Mouse (Mus musculus) limb, embryonic 15.5 days (tissue): Measurements from ENCODE around the gene Alad. TPM values are rescaled to one million over a fixed set of nuclear protein-coding genes. Genes with fewer than 3 reads are reported as not detected.

ENCODE experiments used
- ATAC-seq: fragments of 200-750 bp; cut with Nextera tagmentation; 2 replicates; pipeline ENCODE4 v1.8.0; 2017; ENCODE audit warnings: low read depth, moderate TSS enrichment; ENCODE audit not compliant: insufficient number of reproducible peaks, low FRiP score, low TSS enrichment
- H3K27ac ChIP-seq: fragments of 300-500 bp; sonication (generic); 2 replicates; pipeline ENCODE4 v1.5.1; 2015; ENCODE audit warnings: moderate library complexity, mild to moderate bottlenecking, inconsistent platforms
- H3K27me3 ChIP-seq: fragments of 300-500 bp; sonication (generic); 2 replicates; pipeline ENCODE4 v1.6.1; 2015; ENCODE audit warnings: inconsistent platforms
- H3K36me3 ChIP-seq: fragments of 300-500 bp; sonication (generic); 2 replicates; pipeline ENCODE4 v1.6.1; 2015; ENCODE audit warnings: inconsistent platforms
- H3K4me1 ChIP-seq: fragments of 300-500 bp; sonication (generic); 2 replicates; pipeline ENCODE4 v1.6.1; 2015; ENCODE audit warnings: inconsistent platforms
- H3K4me2 ChIP-seq: fragments of 300-500 bp; sonication (generic); 2 replicates; pipeline ENCODE4 v1.6.1; 2015; ENCODE audit warnings: mild to moderate bottlenecking, inconsistent platforms
- H3K4me3 ChIP-seq: fragments of 300-500 bp; sonication (generic); 2 replicates; pipeline ENCODE4 v1.5.1; 2015; ENCODE audit warnings: mild to moderate bottlenecking, inconsistent platforms
- H3K9ac ChIP-seq: fragments of 300-500 bp; sonication (generic); 2 replicates; pipeline ENCODE4 v1.6.1; 2015; ENCODE audit warnings: inconsistent platforms
- H3K9me3 ChIP-seq: fragments of 300-500 bp; sonication (generic); 2 replicates; pipeline ENCODE4 v1.6.1; 2016; ENCODE audit warnings: inconsistent platforms
- WGBS: fragments of 180-500 bp; shearing (Covaris S2); methylation state at CpG from one replicate; pipeline ENCODE4 v1.1.7; 2015; 5-methylcytosine and 5-hydroxymethylcytosine counted together
- polyA plus RNA-seq: library from polyadenylated mRNA; unstranded; fragments of >200 nt; fragmentation: Nextera tagmentation; extraction: Ambion mirVana; gene quantifications from 2 replicates; pipeline ENCODE4 v1.2.1, GENCODE M21; 2015

The Alad gene
- polyA plus RNA-seq, 1 experiment from 2014 or later, result 86.5 TPM

DNA sequence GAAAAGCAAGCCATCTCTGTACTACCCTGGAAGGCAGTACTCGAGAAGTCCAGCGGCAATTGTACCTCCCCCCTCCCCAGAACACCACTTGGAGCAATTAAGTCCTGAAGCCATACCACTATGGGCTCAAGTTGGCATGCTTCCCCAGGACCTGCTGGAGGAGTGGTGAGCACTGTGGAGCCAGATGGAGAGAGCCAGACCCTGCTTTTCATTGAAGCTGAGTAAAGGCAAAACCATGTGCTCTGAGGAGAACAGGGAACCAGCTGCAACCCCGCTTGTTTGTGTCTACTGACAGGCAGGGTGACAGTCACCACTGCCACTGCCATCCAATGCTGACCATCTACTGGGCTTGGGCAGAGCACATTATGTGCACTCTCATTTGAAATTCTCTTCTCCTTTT is 22.1 kb upstream of the Alad start:
- H3K4me2 ChIP-seq, result no peak overlapping the region
- H3K9ac ChIP-seq, result no peak overlapping the region
- H3K4me3 ChIP-seq, result no peak overlapping the region
- no peak for ATAC-seq
- WGBS, result 59% methylated on average over 3 of the region's 3 CpGs
- no peak overlapping the region for H3K27ac ChIP-seq
- H3K27me3 ChIP-seq, result no peaks in the 10 kb centered on the region
- H3K4me1 ChIP-seq, result no peaks in the 10 kb centered on the region
- no peaks in the 10 kb centered on the region for H3K36me3 ChIP-seq
- no peaks in the 10 kb centered on the region for H3K9me3 ChIP-seq

DNA sequence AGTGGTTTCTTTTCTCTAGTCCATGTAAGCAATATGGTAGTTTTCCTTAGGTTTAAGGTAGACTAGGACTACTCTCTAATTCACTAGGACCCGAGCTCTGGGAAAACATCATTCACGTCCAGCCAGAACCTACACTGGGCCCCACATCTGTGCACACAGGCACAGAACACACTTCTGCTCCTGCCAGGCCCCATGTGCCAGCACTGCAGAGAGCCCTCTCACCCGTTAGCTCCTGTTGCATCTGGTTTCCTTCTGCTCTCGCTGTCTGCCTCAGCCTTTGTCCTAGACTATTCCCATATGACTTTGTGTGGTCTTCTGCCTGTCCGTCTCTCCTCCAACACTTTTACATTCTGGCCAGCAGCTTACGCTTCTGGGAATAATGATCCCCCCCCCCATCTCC is 14.0 kb upstream of the Alad start:
- H3K4me3 ChIP-seq, result no peak overlapping the region
- H3K9ac ChIP-seq, result no peak overlapping the region
- 0 out of 2 replicates have a peak, but pooled peaks cover 3% of the 10 kb centered on the region for H3K9me3 ChIP-seq
- no peaks in the 10 kb centered on the region for H3K27me3 ChIP-seq
- 47% methylated on average over 6 of the region's 6 CpGs for WGBS
- peaks cover 7% of the 10 kb centered on the region for H3K4me1 ChIP-seq
- no peak overlapping the region for H3K27ac ChIP-seq
- no peak overlapping the region for H3K4me2 ChIP-seq
- no peak for ATAC-seq
- H3K36me3 ChIP-seq, result no peaks in the 10 kb centered on the region

DNA sequence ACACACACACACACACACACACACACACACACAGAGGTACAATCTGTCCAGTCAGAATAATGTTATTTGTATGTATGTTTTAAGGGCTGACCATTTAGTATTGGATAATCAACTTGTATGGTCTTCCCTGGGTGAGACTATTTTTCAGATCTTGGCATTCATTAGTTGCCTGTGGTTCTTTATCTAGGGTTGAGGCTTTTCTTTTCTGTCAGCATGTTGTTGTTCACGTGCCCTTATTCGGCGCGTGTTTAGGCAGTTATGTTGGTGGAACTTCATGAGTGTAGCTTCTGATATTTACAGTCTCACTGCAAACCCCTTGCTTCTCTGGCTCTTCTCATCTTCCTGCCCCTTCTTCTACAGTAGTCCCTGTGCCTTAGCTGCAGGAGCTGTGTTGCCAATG is 7.9 kb upstream of the Alad start:
- Histone ChIP-seq H3K4me1 (peaks cover 17% of the 10 kb centered on the region), H3K27me3 (no peaks in the 10 kb centered on the region), H3K36me3 (peaks cover 7% of the 10 kb centered on the region), H3K9ac (no peak overlapping the region), H3K4me3 (no peak overlapping the region), H3K4me2 (no peak overlapping the region), H3K9me3 (no peaks in the 10 kb centered on the region), H3K27ac (no peak overlapping the region)
- 86% methylated on average over 4 of the region's 4 CpGs for WGBS
- ATAC-seq, result no peak

DNA sequence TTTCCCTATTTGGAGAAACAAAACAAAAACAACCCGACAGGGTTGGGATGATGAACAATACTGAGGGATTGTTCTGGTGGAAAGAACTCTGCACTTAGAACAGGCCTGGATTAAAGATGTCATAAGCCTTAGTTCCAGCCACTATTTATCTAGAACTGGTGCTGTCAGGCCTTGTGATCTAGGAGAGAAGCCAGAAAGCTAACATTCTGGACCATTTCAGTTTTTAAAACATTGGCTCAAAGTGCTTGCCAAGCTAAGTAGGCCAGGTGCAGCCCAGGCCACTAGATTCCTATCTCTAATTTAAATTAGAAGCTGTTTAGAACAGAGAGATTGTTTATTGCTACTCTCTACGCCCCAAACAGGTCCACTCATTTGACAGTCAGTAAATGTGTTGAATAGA is 6.5 kb upstream of the Alad start:
- peaks cover 17% of the 10 kb centered on the region for H3K4me1 ChIP-seq
- H3K27me3 ChIP-seq, result no peaks in the 10 kb centered on the region
- H3K9ac ChIP-seq, result no peak overlapping the region
- no peak overlapping the region for H3K4me2 ChIP-seq
- peaks cover 9% of the 10 kb centered on the region for H3K36me3 ChIP-seq
- no peak overlapping the region for H3K4me3 ChIP-seq
- 56% methylated on average over 2 of the region's 2 CpGs for WGBS
- no peak overlapping the region for H3K27ac ChIP-seq
- H3K9me3 ChIP-seq, result no peaks in the 10 kb centered on the region
- no peak for ATAC-seq

DNA sequence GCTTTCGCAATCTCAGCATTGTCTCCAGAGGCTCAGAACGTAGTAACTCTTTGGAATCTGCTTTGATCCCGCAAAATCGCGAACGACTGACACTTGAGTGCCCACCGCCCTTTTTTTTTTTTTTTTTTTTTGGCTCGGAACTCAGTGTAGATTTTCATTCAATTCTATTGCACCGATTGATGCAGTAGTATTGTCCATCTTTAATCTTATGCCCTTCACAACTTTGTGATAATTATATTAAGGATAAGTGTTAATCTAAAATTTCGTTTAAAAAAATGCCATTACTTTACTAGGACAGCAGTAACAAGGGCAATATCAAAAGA is 5.7 kb upstream of the Alad start:
- Histone ChIP-seq H3K4me3 (peak overlapping the region; percentile 87), H3K9me3 (no peaks in the 10 kb centered on the region), H3K4me1 (peaks cover 13% of the 10 kb centered on the region), H3K27me3 (no peaks in the 10 kb centered on the region), H3K27ac (no peak overlapping the region), H3K36me3 (peaks cover 9% of the 10 kb centered on the region), H3K9ac (no peak overlapping the region), H3K4me2 (peak overlapping the region; percentile 86)
- no peak for ATAC-seq
- 1% methylated on average over 10 of the region's 10 CpGs for WGBS

DNA sequence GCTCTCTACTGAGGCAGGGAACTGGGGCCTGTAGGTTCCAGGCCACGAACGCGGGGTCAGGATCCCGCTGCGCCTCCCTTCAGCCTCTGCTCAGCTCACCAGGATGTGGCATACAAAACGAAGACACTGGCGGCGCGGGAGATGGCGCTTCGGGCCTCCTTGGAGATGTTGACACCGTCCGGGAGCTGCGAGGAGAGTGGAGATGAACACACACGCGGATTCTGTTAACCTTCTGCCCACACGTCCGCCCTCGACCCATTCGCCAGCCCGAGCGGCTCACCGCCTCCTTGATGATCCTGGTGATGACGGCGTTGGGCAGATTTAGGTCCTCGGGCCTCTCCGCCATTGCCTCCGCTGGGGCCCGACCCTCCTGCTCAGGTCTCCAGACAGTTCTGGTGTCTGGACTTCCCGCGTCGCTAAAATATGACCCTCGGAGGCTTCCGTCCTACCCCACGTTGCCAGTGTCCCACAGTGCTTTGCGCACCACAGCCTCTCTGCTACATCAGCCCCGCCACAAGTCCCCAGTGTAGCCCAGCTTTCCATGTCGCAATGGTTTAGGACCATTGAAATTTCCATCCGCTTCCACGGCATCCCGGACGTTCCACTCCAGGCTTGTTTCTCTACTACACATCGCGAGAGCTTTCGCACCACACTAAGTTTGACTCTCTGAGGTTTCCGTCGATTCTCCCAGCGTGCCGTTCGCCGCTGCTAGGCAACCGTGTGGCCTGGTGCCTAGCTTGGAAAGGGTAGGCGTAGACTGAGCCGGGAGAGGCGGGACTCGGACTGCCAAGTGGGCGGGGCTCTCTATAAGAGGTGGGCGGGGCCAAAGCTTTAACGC is 5.2 kb upstream of the Alad start, which contains the start of the genes Pole3 and 4933430I17Rik:
TSS of gene Pole3 (minus strand) at position 418 of the 838 bp plus-strand sequence.
TSS of gene 4933430I17Rik (plus strand) at position 719 of the 838 bp plus-strand sequence.
- WGBS, result under 1% methylated on average over 59 of the region's 59 CpGs
- peak within 1 kb of the TSS; percentile 87 for H3K4me3 ChIP-seq
- no peaks in the 10 kb centered on the region for H3K27me3 ChIP-seq
- peaks cover 9% of the 10 kb centered on the region for H3K36me3 ChIP-seq
- H3K4me2 ChIP-seq, result peak within 1 kb of the TSS; percentile 86
- H3K4me1 ChIP-seq, result peaks cover 13% of the 10 kb centered on the region
- peak; percentile 98 for ATAC-seq
- H3K27ac ChIP-seq, result peak within 1 kb of the TSS; percentile 98
- peak within 1 kb of the TSS; percentile 85 for H3K9ac ChIP-seq
- H3K9me3 ChIP-seq, result no peaks in the 10 kb centered on the region

DNA sequence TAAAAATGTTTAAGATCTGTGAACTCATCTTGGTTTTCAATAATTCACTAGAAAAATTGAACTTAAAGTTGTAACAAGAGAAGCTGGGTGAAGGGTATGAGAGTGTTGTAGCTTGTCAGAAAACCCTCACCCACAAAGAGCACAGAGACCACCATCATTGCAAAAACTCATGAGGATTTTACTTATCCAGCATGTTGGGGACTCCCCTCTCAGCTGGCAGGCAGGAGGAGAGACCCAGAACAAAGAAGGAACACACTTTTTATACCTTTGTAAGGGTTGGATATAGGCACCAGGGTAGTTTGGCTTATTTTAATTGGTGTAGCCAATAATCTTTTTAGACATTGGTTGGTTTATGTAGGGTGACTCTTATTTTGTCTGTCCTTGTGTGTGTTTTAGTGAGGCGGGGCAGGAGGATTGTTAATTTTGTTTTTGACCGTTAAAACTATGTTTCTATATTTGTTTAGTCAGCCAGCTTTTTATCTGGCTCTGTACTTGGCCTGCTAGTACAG is 1.2 kb upstream of the Alad start:
- 77% methylated on average over 2 of the region's 2 CpGs for WGBS
- Histone ChIP-seq H3K4me1 (peaks cover 46% of the 10 kb centered on the region), H3K9me3 (no peaks in the 10 kb centered on the region), H3K4me2 (no peak overlapping the region), H3K27ac (0 out of 2 replicates have a peak overlapping the region, but pooled peaks have one; percentile 24), H3K9ac (no peak overlapping the region), H3K27me3 (no peaks in the 10 kb centered on the region), H3K4me3 (no peak overlapping the region), H3K36me3 (peaks cover 9% of the 10 kb centered on the region)
- no peak for ATAC-seq

DNA sequence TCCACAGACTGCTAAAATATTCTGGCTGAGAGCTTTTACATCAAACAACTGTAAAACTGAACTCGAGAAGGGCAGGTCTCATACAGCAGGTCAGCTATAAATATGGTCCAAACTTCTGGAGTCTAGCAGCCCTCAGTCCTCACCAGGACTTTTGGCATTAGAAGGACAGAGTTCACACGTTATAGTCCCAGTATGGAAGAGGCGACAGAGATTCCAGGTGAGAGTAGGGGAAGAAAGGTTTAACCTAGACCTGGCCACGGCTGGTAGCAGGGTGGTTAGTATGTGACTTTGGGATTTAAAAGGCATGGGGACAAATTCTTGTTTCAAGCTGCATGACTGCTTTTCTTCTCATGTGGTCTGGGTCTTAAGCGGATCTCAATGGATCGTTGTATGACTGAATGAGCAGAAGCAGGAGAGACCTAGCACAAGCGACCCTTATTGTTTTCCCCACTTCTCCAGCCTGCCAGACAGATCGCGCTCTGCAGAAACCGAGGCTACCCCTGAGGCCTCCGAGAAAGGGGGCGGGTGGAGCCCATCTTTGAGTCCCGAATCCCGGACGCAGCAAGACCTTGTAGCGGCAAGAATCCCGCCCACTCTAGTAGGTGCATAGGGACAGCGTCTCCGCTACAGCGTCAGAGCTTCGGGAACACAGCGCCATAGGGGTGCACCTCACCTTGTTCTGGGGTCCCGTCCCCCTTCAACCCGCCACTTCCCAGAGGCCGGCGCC is 433 bp downstream of the Alad start:
- Histone ChIP-seq H3K4me1 (peaks cover 49% of the 10 kb centered on the region), H3K27ac (peak overlapping the region; percentile 91)

DNA sequence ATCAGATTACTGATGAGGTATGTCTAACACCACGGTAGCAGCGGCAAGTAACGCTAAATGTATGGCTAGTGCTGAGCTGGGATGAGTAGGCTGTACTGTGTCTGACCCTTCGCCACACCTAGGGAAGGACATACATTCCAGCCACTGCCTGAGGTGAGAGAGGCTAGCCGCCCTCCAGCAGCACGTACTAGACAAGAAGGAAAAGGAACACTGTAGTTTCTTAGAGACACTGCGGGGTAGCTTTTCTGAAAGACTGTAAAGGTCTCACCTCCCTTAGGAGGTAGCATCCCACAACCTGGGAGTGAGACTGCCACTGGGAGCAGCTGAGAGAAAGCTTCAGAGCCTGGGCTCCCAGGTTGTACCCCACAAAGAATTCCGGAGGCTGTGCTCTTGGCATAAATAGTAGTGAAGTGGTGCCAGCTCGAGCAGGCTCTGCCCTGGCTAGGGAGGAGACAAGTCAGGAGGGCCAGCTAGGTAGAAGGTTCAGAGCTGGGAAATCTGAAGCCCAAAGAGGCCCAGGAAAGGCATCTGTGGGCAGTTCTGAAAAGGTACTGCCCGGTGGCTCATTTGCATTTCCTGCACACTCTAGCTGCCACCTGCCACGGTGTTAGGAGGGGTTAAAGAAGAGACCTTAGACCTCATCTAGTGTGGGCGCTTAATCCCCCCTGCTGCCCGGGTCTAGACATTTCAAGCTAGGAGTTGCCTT is 1.1 kb downstream of the Alad start:
- 42% methylated on average over 13 of the region's 13 CpGs for WGBS
- H3K4me3 ChIP-seq, result peak overlapping the region; percentile 80
- no peak for ATAC-seq
- peak overlapping the region; percentile 65 for H3K4me2 ChIP-seq
- no peaks in the 10 kb centered on the region for H3K27me3 ChIP-seq
- H3K9ac ChIP-seq, result peak overlapping the region; percentile 79
- peak overlapping the region; percentile 91 for H3K27ac ChIP-seq
- H3K4me1 ChIP-seq, result peaks cover 42% of the 10 kb centered on the region
- H3K36me3 ChIP-seq, result peaks cover 15% of the 10 kb centered on the region
- H3K9me3 ChIP-seq, result no peaks in the 10 kb centered on the region

More for the DNA sequence above, 433 bp downstream of the Alad start:
- Histone ChIP-seq H3K9ac (peak overlapping the region; percentile 79), H3K4me3 (peak overlapping the region; percentile 80), H3K4me2 (peak overlapping the region; percentile 65), H3K27me3 (no peaks in the 10 kb centered on the region), H3K9me3 (no peaks in the 10 kb centered on the region), H3K36me3 (peaks cover 9% of the 10 kb centered on the region)
- WGBS, result under 1% methylated on average over 26 of the region's 26 CpGs
- ATAC-seq, result peak; percentile 76

DNA sequence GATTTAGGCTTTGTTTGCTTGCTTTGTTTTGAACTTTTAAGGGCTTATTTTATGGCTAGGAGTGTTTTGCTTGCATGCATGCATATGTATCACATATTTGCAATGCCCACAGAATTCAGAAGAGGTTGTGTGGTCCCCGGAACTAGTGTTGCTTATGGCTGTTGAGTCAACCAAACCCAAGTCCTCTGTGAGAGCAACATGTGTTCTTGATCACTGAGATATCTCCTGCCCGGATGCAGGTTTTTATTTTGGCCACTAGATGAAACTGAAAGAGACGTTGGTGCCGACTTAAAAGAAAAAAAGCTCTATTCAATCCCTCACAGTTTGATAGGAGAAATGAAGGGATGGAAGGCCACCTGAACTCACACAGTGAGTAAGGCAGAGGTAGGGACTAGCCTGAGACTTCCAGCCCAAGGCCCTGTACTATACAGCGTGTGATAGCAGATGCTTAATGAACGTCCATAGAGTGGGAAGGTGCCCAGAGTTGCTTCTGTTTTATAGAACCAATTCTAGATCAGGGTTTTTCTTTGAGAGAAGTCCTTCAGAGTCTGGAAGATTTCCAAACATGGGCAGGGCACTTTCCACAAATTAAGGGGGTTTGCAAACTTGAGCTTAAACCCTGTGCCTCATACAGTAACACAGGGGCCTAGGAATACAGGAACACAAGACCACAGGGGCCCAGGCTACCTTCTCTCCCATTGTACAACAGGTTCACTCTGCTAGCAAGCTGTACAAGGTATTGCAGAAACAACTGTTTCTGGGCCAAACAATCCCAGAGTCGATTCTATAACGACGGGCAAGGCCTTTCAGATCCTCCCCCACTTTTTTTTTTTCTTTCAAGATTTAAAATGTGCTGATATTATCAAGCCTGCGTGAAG is 1.9 kb downstream of the Alad start:
- Histone ChIP-seq H3K36me3 (peaks cover 17% of the 10 kb centered on the region), H3K4me3 (peak overlapping the region; percentile 80), H3K27me3 (no peaks in the 10 kb centered on the region), H3K4me1 (peaks cover 39% of the 10 kb centered on the region), H3K9me3 (no peaks in the 10 kb centered on the region), H3K4me2 (peak overlapping the region; percentile 65), H3K27ac (peak overlapping the region; percentile 91), H3K9ac (no peak overlapping the region)
- 50% methylated on average over 10 of the region's 10 CpGs for WGBS
- no peak for ATAC-seq

DNA sequence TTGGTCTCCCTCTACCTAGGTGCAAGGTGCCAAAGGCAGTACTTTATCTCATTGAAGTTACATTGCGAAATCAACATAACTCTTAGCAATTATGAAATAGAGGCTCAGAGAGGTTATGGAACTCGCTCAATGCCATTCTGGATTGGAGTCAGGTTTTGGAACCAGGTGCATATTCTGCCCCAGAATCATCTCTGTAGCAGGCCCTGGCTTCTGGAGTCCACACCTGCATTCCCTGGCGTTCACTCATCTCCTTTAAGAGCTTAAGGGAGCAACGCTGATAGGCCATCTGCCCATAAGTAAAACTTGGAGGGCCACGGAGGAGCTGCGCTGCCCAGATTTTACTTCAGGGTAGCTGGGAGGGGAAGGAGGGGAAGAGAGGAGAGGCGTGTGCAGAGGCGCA is 2.7 kb downstream of the Alad start:
- Histone ChIP-seq H3K4me2 (0 out of 2 replicates have a peak overlapping the region, but pooled peaks have one; percentile 7), H3K36me3 (peaks cover 22% of the 10 kb centered on the region), H3K27me3 (no peaks in the 10 kb centered on the region), H3K9me3 (no peaks in the 10 kb centered on the region), H3K4me1 (peaks cover 39% of the 10 kb centered on the region), H3K9ac (no peak overlapping the region), H3K27ac (peak overlapping the region; percentile 74), H3K4me3 (no peak overlapping the region)
- WGBS, result 76% methylated on average over 8 of the region's 8 CpGs
- no peak for ATAC-seq
